Mouse (Mus musculus) right cerebral cortex, postnatal 14 days (tissue): ENCODE measurements at regions not wholly inside any gene's neighbourhood (a gene's known extent, or its start where the extent isn't known, plus 50 kb on each side); places are given as distances from the start of the nearest gene placed in this dataset.
"Not testable (repeated sequence)": the region's sequence is repeated elsewhere in the genome, so short reads cannot be mapped to it uniquely, and the experiment has no call there.

Experiments
- DNase-seq: peaks from one replicate; pipeline ENCODE4 v3.0.0; 2022

- no peak for DNase-seq
Observed at GRCm38 (mm10) chr1:43305349-43306278, 108.8 kb upstream of the Fhl2 start.

- no peak for DNase-seq
Observed at GRCm38 (mm10) chr1:43310711-43311695, 114.2 kb upstream of the Fhl2 start.

GRCm38 (mm10) chr1:43316331-43316730 lies 119.5 kb upstream of the Fhl2 start:
- DNase-seq: not testable (repeated sequence)

- DNase-seq: no peak
Observed at GRCm38 (mm10) chr1:43317076-43317871, 120.5 kb upstream of the Fhl2 start.

- not testable (repeated sequence) for DNase-seq
Observed at GRCm38 (mm10) chr1:43333488-43333887, 110.9 kb upstream of the Nck2 start.

GRCm38 (mm10) chr1:43337168-43337784 lies 107.1 kb upstream of the Nck2 start:
- no peak for DNase-seq

GRCm38 (mm10) chr1:43338096-43338915 lies 106.1 kb upstream of the Nck2 start:
- DNase-seq: no peak

- no peak for DNase-seq
Observed at GRCm38 (mm10) chr1:43342848-43343247, 101.5 kb upstream of the Nck2 start.

- no peak for DNase-seq
Observed at GRCm38 (mm10) chr1:43343410-43343809, 101.0 kb upstream of the Nck2 start.

GRCm38 (mm10) chr1:43344001-43344400 lies 100.4 kb upstream of the Nck2 start:
- no peak for DNase-seq

- DNase-seq: no peak
Observed at GRCm38 (mm10) chr1:43347152-43347551, 97.2 kb upstream of the Nck2 start.

- DNase-seq: no peak
Observed at GRCm38 (mm10) chr1:43349966-43350365, 94.4 kb upstream of the Nck2 start.

- DNase-seq: peak; percentile 29
Observed at GRCm38 (mm10) chr1:43358191-43358590, 86.2 kb upstream of the Nck2 start.

GRCm38 (mm10) chr1:43359662-43360061 lies 84.7 kb upstream of the Nck2 start:
- DNase-seq: no peak

- no peak for DNase-seq
Observed at GRCm38 (mm10) chr1:43360291-43360690, 84.1 kb upstream of the Nck2 start.

GRCm38 (mm10) chr1:43360741-43361140 lies 83.6 kb upstream of the Nck2 start:
- no peak for DNase-seq

GRCm38 (mm10) chr1:43361455-43361863 lies 82.9 kb upstream of the Nck2 start:
- no peak for DNase-seq

GRCm38 (mm10) chr1:43362136-43362535 lies 82.2 kb upstream of the Nck2 start:
- no peak for DNase-seq

GRCm38 (mm10) chr1:43363178-43363577 lies 81.2 kb upstream of the Nck2 start:
- DNase-seq: no peak

- no peak for DNase-seq
Observed at GRCm38 (mm10) chr1:43366433-43366832, 77.9 kb upstream of the Nck2 start.
